8 mouse cellular contexts compared by ENCODE assay signal in the genomic region with DNA sequence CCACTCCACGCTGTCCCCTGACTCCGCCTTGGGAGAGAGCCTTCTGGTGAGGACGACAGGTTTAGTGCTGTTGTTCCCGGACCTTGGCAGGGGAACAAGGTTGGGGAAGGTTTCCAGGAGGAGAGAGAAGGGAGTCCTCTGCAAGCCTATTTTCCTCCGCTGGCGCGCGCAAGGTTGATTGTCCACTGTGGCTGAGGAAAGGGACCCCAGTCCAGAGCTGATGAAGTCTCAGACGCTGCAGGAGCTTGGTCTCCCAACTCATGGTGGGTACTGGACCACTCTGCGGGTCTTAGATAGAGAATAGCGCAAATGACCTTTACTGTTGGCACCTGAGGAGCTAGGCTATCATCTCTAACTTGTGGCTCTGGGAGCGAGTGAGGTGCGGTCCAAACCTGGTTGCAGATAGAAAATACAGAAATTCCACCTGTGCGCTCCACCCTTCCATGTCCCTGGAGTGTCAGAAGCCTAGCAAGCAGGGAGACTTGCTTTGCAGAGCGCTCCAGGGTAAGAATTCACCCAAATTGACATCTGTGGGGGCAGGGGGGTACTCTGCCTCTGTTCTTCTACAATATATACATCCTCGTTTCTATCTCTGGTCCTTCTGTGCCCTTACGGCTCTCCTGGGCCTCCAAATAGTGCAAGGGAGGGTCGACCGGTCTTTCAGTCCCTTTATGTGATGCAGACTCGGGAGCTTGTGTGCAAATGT. TPM values are rescaled to one million over a fixed set of nuclear protein-coding genes. Genes with fewer than 3 reads are reported as not detected.
DNase-seq lines count a peak whose midpoint lies in the region; ATAC-seq lines count a peak whose summit lies in the region.

No protein-coding gene starts in this region.

- H3K27ac ChIP-seq in liver, embryonic 11.5 days (ENCODE audit: low read depth, low read length), result no peak overlapping the region
- H3K27ac ChIP-seq in forebrain, embryonic 11.5 days (ENCODE audit: low read depth, low read length), result no peak overlapping the region
- no peak overlapping the region for H3K27ac ChIP-seq in hindbrain, embryonic 13.5 days
- H3K27ac ChIP-seq in midbrain, embryonic 15.5 days, result no peak overlapping the region

- ATAC-seq in liver, embryonic 11.5 days (replicated peaks; ENCODE audit: low FRiP score), result no peak
- no peak; the same call in 1 of the 2 replicates for ATAC-seq in forebrain, embryonic 11.5 days (replicated peaks; ENCODE audit: low FRiP score)
- ATAC-seq in hindbrain, embryonic 13.5 days (ENCODE audit: low FRiP score), result peak; percentile 15; the same call in 1 of the 2 replicates
- ATAC-seq in midbrain, embryonic 15.5 days (replicated peaks), result 0 out of 2 replicates have a peak, but pooled peaks have one; percentile 8

- H3K4me3 ChIP-seq in liver, embryonic 11.5 days (ENCODE audit: low read depth, low read length), result peak overlapping the region; percentile 43
- H3K4me3 ChIP-seq in forebrain, embryonic 11.5 days (ENCODE audit: low read depth, low read length), result peak overlapping the region; percentile 42
- H3K4me3 ChIP-seq in hindbrain, embryonic 13.5 days, result peak overlapping the region; percentile 60
- H3K4me3 ChIP-seq in midbrain, embryonic 15.5 days, result peak overlapping the region; percentile 61

- peaks cover 37% of the 10 kb centered on the region for H3K27me3 ChIP-seq in liver, embryonic 11.5 days (replicated peaks; ENCODE audit: control insufficient read depth, insufficient read depth, low read length)
- H3K27me3 ChIP-seq in forebrain, embryonic 11.5 days (ENCODE audit: control insufficient read depth, insufficient read depth, low read length), result peaks cover 15% of the 10 kb centered on the region
- peaks cover 28% of the 10 kb centered on the region for H3K27me3 ChIP-seq in hindbrain, embryonic 13.5 days
- H3K27me3 ChIP-seq in midbrain, embryonic 15.5 days (replicated peaks), result peaks cover 12% of the 10 kb centered on the region; the same call in 1 of the 2 replicates

- H3K9me3 ChIP-seq in liver, embryonic 11.5 days (ENCODE audit: control insufficient read depth, low read length), result no peaks in the 10 kb centered on the region
- no peaks in the 10 kb centered on the region for H3K9me3 ChIP-seq in forebrain, embryonic 11.5 days (ENCODE audit: control insufficient read depth, low read length)
- no peaks in the 10 kb centered on the region for H3K9me3 ChIP-seq in hindbrain, embryonic 13.5 days
- H3K9me3 ChIP-seq in midbrain, embryonic 15.5 days, result no peaks in the 10 kb centered on the region

- no peaks in the 10 kb centered on the region for H3K36me3 ChIP-seq in liver, embryonic 11.5 days (ENCODE audit: control insufficient read depth, insufficient read depth, low read length)
- no peaks in the 10 kb centered on the region for H3K36me3 ChIP-seq in forebrain, embryonic 11.5 days (ENCODE audit: control insufficient read depth, insufficient read depth, low read length)
- H3K36me3 ChIP-seq in hindbrain, embryonic 13.5 days, result no peaks in the 10 kb centered on the region
- H3K36me3 ChIP-seq in midbrain, embryonic 15.5 days (replicated peaks), result no peaks in the 10 kb centered on the region

- DNase-seq in liver, embryonic 11.5 days (ENCODE audit: low spot score), result no peak
- no peak for DNase-seq in liver
- no peak for DNase-seq in forebrain, embryonic 11.5 days (ENCODE audit: low spot score)
- DNase-seq in thymus, postnatal 25 days, result no peak
- no peak for DNase-seq in spleen, postnatal 36 days (ENCODE audit: low spot score in 2 of 2)
- no peak for DNase-seq in kidney, adult 18-20 months

- WGBS in liver, embryonic 11.5 days, result 28% methylated on average over 20 of the region's 20 CpGs
- 29% methylated on average over 20 of the region's 20 CpGs for WGBS in forebrain, embryonic 11.5 days
- 30% methylated on average over 20 of the region's 20 CpGs for WGBS in hindbrain, embryonic 13.5 days
- WGBS in midbrain, embryonic 15.5 days, result 29% methylated on average over 20 of the region's 20 CpGs

- peak overlapping the region; percentile 61 for H3K4me2 ChIP-seq in liver, embryonic 11.5 days
- H3K4me2 ChIP-seq in forebrain, embryonic 11.5 days (ENCODE audit: low read depth, low read length, severe bottlenecking), result peak overlapping the region; percentile 97
- peak overlapping the region; percentile 96 for H3K4me2 ChIP-seq in hindbrain, embryonic 13.5 days
- H3K4me2 ChIP-seq in midbrain, embryonic 15.5 days, result peak overlapping the region; percentile 94

- no peaks in the 10 kb centered on the region for H3K4me1 ChIP-seq in liver, embryonic 11.5 days (replicated peaks; ENCODE audit: control insufficient read depth, insufficient read depth, low read length)
- no peaks in the 10 kb centered on the region; the same call in 1 of the 2 replicates for H3K4me1 ChIP-seq in forebrain, embryonic 11.5 days (replicated peaks; ENCODE audit: control insufficient read depth, insufficient read depth, low read length)
- peaks cover 16% of the 10 kb centered on the region for H3K4me1 ChIP-seq in hindbrain, embryonic 13.5 days (replicated peaks)
- H3K4me1 ChIP-seq in midbrain, embryonic 15.5 days, result peaks cover 12% of the 10 kb centered on the region

- H3K9ac ChIP-seq in liver, embryonic 11.5 days (ENCODE audit: low read depth, low read length), result no peak overlapping the region
- peak overlapping the region; percentile 25; the same call in 1 of the 2 replicates for H3K9ac ChIP-seq in forebrain, embryonic 11.5 days (ENCODE audit: low read length)
- peak overlapping the region; percentile 71 for H3K9ac ChIP-seq in hindbrain, embryonic 13.5 days
- peak overlapping the region; percentile 37 for H3K9ac ChIP-seq in midbrain, embryonic 15.5 days

RNA-seq across cellular contexts. Expression of a gene that starts 1.5 kb away (rescaled TPM):
- polyA plus RNA-seq in liver, embryonic 11.5 days (2014; fragmentation: Nextera tagmentation; extraction: Ambion mirVana), result 1.6 and 2.3 TPM in 2 replicates
- 0.36 and 0.63 TPM in 2 replicates for polyA plus RNA-seq in forebrain, embryonic 11.5 days (2014; fragmentation: Nextera tagmentation; extraction: Ambion mirVana)
- 5.2 and 6.8 TPM in 2 replicates for polyA plus RNA-seq in hindbrain, embryonic 13.5 days (2015; fragmentation: Nextera tagmentation; extraction: Ambion mirVana)
- 7.1 and 7.8 TPM in 2 replicates for polyA plus RNA-seq in midbrain, embryonic 15.5 days (2015; fragmentation: Nextera tagmentation; extraction: Ambion mirVana)

Comparison
In these comparisons a context has a peak if more than half of its experiments do, and no peak if none do; other contexts are left out.
1. ATAC-seq: peak in hindbrain, embryonic 13.5 days (single experiment) and midbrain, embryonic 15.5 days (single experiment); none in liver, embryonic 11.5 days (single experiment) and forebrain, embryonic 11.5 days (single experiment).
2. Peak in every context shown above with its lines, with median percentiles within 50 percentile points of each other: H3K4me2 ChIP-seq and H3K4me3 ChIP-seq.